Mouse (Mus musculus) fibroblast of lung, adult 2 months (primary cell): ENCODE data around the gene Tbc1d13.
"Not testable (repeated sequence)": the region's sequence is repeated elsewhere in the genome, so short reads cannot be mapped to it uniquely, and the experiment has no call there.

Experiments
- DNase-seq: peaks from one replicate; pipeline ENCODE4 v3.0.0-alpha.2; 2011; ENCODE audit warnings: low read depth

Gene Tbc1d13

GRCm38 (mm10) chr2:30178711-30179110 is 45.2 kb downstream of the Tbc1d13 start:
- not testable (repeated sequence) for DNase-seq

- DNase-seq, result no peak
These were observed 48.9 kb downstream of the Tbc1d13 start for GRCm38 (mm10) chr2:30182424-30182823.

DNA sequence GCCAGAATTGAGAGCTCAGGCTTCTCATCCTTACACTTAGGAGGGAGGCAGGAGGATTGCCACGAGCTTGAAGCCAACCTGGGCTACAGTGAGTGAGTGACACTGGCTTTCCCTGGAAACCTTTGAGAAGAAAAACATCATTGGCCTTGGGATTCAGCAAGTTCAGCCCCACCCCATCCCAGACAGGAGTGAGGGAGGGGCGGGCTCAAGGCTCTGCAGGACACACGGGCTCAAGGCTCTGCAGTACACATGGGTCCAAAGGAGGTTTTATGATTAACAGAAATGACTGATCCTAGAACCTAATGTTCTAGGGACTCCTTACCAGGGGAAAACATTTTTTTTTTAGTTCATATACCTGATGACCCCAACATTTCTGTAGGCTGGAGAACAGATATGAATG is 50.2 kb downstream of the Tbc1d13 start:
- DNase-seq, result no peak

- no peak for DNase-seq
These were observed 51.7 kb downstream of the Tbc1d13 start for GRCm38 (mm10) chr2:30185276-30185675.

GRCm38 (mm10) chr2:30185681-30186080 is 52.1 kb downstream of the Tbc1d13 start:
- no peak for DNase-seq

- DNase-seq, result no peak
These were observed 58.4 kb downstream of the Tbc1d13 start for GRCm38 (mm10) chr2:30191790-30192580.

DNA sequence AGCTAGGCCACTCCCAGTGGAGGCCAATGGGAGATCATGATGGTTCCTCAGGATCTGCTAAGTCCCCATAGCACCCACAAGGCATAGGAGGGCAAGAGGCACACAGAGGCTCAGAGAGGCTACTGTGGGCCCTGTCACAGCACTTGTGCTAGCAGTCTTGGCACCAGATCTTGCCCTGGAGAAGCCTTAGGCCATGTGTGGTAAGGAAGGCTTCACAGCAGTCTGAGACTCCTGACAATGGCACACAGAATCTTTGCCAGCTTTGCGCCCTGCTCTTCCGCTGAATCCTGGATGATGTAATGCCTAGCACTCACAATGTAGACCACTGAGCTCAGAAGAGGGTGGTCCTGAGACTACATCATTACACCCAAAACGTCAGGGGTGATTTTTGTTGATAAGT is 61.1 kb downstream of the Tbc1d13 start:
- DNase-seq, result no peak

GRCm38 (mm10) chr2:30198021-30198420 is 64.5 kb downstream of the Tbc1d13 start:
- no peak for DNase-seq

DNA sequence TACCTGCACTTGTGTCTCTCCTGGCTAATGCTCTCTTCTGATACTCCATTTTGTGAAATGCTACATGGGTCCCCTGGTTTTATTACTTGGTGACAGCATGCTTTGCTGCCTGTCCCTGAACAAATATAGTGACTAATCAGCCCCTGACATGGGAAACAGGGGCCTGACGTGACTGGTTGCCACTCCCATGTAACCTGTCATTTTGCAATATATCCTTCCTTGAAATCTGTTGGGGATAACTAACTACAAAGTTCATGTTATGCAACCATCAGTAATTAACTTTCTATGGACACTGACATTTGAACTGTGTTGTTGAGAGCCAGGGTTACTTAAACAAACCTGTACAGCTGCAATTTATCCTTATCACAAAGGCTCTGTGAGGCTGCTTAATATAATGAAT is 66.4 kb downstream of the Tbc1d13 start:
- DNase-seq, result no peak

GRCm38 (mm10) chr2:30200388-30200925 is 66.9 kb downstream of the Tbc1d13 start:
- no peak for DNase-seq
